Mouse (Mus musculus): ENCODE results near the gene Palld. TPM values are rescaled to one million over a fixed set of nuclear protein-coding genes. Genes with fewer than 3 reads are reported as not detected.
A peak's percentile ranks its signal among the peaks of the same experiment; 100 is the strongest.

Gene Palld
- polyA plus RNA-seq, 1 experiment, result 47.5 TPM

GRCm38 (mm10) chr8:61843776-61844175, 58.7 kb downstream of the Palld start:
- TF ChIP-seq POLR2A (IDR thresholded peaks at IDR 0.05; ENCODE audit: low read depth, low read length) (no peak), CTCF (conservative IDR thresholded peaks at IDR 0.05; ENCODE audit: insufficient read depth, insufficient read length, low read depth, low read length) (no peak)
- no peaks in the 10 kb centered on the region for H3K4me1 ChIP-seq (ENCODE audit: control insufficient read depth, insufficient read depth, low read length)
- no peak overlapping the region for H3K27ac ChIP-seq (ENCODE audit: insufficient read depth, low read depth, low read length)
- no peaks in the 10 kb centered on the region for H3K27me3 ChIP-seq (replicated peaks; ENCODE audit: control insufficient read depth, insufficient read depth, low read length)
- DNase-seq, result no peak
- no peak overlapping the region for H3K4me3 ChIP-seq (ENCODE audit: insufficient read depth, low read depth, low read length)
- H3K36me3 ChIP-seq (ENCODE audit: control insufficient read depth, insufficient read depth, low read length), result no peaks in the 10 kb centered on the region
- 85% methylated on average over 8 of the region's 8 CpGs for whole genome bisulfite sequencing

DNA sequence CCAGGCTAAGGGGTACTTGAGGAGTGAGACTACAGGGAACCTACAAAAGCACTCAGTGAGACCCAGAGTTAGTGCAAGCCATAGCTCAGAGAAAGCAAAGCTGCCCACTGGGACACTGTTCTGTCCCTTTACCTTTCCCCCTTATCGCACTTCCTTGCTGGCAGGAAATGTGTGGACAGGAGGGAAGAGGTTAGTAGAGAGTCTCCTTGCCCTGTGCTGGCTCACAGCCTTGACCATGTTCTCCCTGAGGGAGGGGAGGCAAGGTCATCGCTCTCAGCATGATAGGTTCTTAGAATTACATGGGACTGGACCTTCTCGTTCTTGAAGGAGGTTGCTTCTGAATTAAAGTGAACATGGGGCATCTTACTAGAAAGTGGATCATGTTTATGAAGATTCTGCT, 69.3 kb downstream of the Palld start:
- Histone ChIP-seq H3K4me3 (ENCODE audit: insufficient read depth, low read depth, low read length) (no peak overlapping the region), H3K4me1 (ENCODE audit: control insufficient read depth, insufficient read depth, low read length) (no peaks in the 10 kb centered on the region), H3K27me3 (replicated peaks; ENCODE audit: control insufficient read depth, insufficient read depth, low read length) (no peaks in the 10 kb centered on the region), H3K36me3 (ENCODE audit: control insufficient read depth, insufficient read depth, low read length) (no peaks in the 10 kb centered on the region), H3K27ac (ENCODE audit: insufficient read depth, low read depth, low read length) (no peak overlapping the region)
- WGBS, result 93% methylated on average over 3 of the region's 3 CpGs
- no peak for DNase-seq
- TF ChIP-seq POLR2A (IDR thresholded peaks at IDR 0.05; ENCODE audit: low read depth, low read length) (no peak), CTCF (conservative IDR thresholded peaks at IDR 0.05; ENCODE audit: insufficient read depth, insufficient read length, low read depth, low read length) (no peak)

DNA sequence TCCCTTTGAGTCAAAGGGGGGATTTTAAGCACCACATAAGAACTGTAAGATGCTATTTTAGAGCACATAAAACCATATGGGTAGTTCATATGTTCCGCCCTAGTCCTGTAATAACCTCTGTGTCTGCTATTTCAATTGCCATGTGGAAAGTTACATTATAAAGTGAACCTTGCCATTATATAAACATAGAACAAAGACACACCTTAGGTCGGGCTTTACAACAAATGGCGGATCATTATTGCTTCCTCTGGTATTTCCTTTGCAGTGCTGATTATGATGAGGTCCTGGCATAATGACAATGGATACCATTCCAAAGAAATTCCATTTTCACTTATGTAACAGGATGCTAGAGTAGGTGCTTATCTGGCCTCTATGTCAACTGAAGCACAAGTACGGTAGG, 70.5 kb downstream of the Palld start:
- peak; percentile 17 for DNase-seq
- WGBS, result 72% methylated on average over 4 of the region's 4 CpGs
- TF ChIP-seq CTCF (conservative IDR thresholded peaks at IDR 0.05; ENCODE audit: insufficient read depth, insufficient read length, low read depth, low read length) (no peak), POLR2A (IDR thresholded peaks at IDR 0.05; ENCODE audit: low read depth, low read length) (no peak)

DNA sequence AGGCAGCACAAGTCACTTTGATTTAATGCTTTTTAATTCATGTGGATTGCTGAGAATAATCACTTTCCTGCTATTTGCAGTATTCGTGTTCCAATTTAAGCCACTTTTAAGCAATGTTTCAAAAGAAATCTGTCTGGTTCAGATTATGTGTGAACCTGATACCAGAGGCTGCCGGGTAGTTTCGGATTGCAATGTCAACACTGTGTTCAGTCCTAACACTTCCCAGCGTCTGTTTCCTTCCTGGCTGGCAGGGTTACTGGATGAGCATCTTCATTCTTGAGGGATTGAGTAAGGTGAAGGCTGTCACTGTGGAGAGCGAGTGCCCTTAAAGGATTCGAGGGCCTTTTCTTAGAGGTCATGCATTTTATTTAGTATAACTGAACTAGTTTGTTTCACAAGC, 71.7 kb downstream of the Palld start:
- H3K27ac ChIP-seq (ENCODE audit: insufficient read depth, low read depth, low read length), result no peak overlapping the region
- H3K27me3 ChIP-seq (replicated peaks; ENCODE audit: control insufficient read depth, insufficient read depth, low read length), result no peaks in the 10 kb centered on the region
- 29% methylated on average over 6 of the region's 6 CpGs for WGBS
- no peaks in the 10 kb centered on the region for H3K36me3 ChIP-seq (ENCODE audit: control insufficient read depth, insufficient read depth, low read length)
- H3K4me3 ChIP-seq (ENCODE audit: insufficient read depth, low read depth, low read length), result no peak overlapping the region
- TF ChIP-seq POLR2A (IDR thresholded peaks at IDR 0.05; ENCODE audit: low read depth, low read length) (no peak), CTCF (conservative IDR thresholded peaks at IDR 0.05; ENCODE audit: insufficient read depth, insufficient read length, low read depth, low read length) (no peak)
- no peak for DNase-seq
- no peaks in the 10 kb centered on the region for H3K4me1 ChIP-seq (ENCODE audit: control insufficient read depth, insufficient read depth, low read length)

More for the DNA sequence above, 70.5 kb downstream of the Palld start:
- no peaks in the 10 kb centered on the region for H3K4me1 ChIP-seq (ENCODE audit: control insufficient read depth, insufficient read depth, low read length)
- H3K27me3 ChIP-seq (replicated peaks; ENCODE audit: control insufficient read depth, insufficient read depth, low read length), result no peaks in the 10 kb centered on the region
- no peaks in the 10 kb centered on the region for H3K36me3 ChIP-seq (ENCODE audit: control insufficient read depth, insufficient read depth, low read length)
- no peak overlapping the region for H3K27ac ChIP-seq (ENCODE audit: insufficient read depth, low read depth, low read length)
- no peak overlapping the region for H3K4me3 ChIP-seq (ENCODE audit: insufficient read depth, low read depth, low read length)

DNA sequence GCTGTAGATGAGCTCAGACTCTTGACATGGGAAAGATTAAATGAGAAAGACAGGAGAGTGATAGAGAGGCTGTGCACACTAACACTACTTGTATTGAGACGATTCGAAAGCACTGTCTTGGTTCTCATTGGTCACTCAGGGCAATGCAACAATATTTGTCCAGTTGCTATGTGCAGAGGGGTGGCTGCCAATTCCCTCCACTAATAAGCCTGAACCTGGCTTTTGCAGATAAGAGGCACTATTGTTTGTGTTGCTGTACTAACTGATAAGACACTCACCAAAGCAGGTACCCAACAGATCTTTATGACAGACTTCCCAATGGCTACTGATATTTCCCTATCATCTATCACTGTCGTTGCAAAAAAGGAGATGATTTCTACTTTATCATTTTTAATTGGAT, 77.9 kb downstream of the Palld start:
- DNase-seq, result no peak
- TF ChIP-seq CTCF (conservative IDR thresholded peaks at IDR 0.05; ENCODE audit: insufficient read depth, insufficient read length, low read depth, low read length) (no peak), POLR2A (IDR thresholded peaks at IDR 0.05; ENCODE audit: low read depth, low read length) (no peak)
- Histone ChIP-seq H3K4me1 (ENCODE audit: control insufficient read depth, insufficient read depth, low read length) (no peaks in the 10 kb centered on the region), H3K36me3 (ENCODE audit: control insufficient read depth, insufficient read depth, low read length) (no peaks in the 10 kb centered on the region), H3K27me3 (replicated peaks; ENCODE audit: control insufficient read depth, insufficient read depth, low read length) (no peaks in the 10 kb centered on the region; the same call in 1 of the 2 replicates), H3K4me3 (ENCODE audit: insufficient read depth, low read depth, low read length) (no peak overlapping the region), H3K27ac (ENCODE audit: insufficient read depth, low read depth, low read length) (no peak overlapping the region)
- 85% methylated on average over 3 of the region's 3 CpGs for WGBS

DNA sequence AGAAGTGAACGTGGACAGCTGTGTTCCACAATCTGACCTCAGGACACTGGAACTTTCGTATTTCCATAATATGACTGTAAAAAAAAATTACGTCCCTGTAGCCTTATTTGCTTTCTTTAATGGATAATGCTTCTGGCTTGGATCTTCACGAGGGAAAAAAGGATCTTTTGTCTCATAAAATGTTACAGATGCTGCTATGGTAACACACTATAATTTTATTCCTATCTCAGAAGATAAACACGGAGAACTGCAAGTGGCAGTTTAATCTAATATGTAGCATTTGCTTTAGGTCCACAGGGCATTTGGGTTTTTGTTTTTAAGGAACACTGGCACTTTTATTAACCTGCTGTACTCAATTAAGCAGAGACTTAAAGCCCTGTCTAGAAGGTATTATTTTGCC, 79.3 kb downstream of the Palld start:
- H3K4me3 ChIP-seq (ENCODE audit: insufficient read depth, low read depth, low read length), result no peak overlapping the region
- no peak for TF ChIP-seq CTCF (conservative IDR thresholded peaks at IDR 0.05; ENCODE audit: insufficient read depth, insufficient read length, low read depth, low read length)
- no peak for TF ChIP-seq POLR2A (IDR thresholded peaks at IDR 0.05; ENCODE audit: low read depth, low read length)
- DNase-seq, result no peak
- no peaks in the 10 kb centered on the region for H3K36me3 ChIP-seq (ENCODE audit: control insufficient read depth, insufficient read depth, low read length)
- no peaks in the 10 kb centered on the region; the same call in 1 of the 2 replicates for H3K27me3 ChIP-seq (replicated peaks; ENCODE audit: control insufficient read depth, insufficient read depth, low read length)
- no peaks in the 10 kb centered on the region for H3K4me1 ChIP-seq (ENCODE audit: control insufficient read depth, insufficient read depth, low read length)
- H3K27ac ChIP-seq (ENCODE audit: insufficient read depth, low read depth, low read length), result no peak overlapping the region
- 48% methylated on average over 5 of the region's 5 CpGs for WGBS

DNA sequence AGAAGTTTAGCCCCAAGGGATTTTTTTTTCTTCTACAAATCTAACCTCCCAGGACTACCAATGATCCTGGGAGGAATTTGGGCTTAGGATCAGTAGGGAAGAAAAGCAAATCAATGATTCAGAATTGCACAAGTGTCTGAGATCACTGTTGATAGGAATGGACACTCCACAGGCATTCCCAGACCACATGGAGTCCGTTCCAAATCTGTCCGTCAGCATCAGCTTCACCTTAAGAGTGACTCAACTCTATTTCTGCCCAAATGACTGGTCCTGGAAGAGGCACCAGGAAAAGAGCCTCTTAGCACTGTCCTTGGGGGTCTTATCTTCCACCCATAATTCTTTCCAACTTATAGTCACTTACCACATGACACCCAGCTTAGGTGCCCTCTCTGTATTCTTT, 98.7 kb downstream of the Palld start:
- WGBS, result 100% methylated on average over 2 of the region's 2 CpGs
- H3K27me3 ChIP-seq (replicated peaks; ENCODE audit: control insufficient read depth, insufficient read depth, low read length), result no peaks in the 10 kb centered on the region
- TF ChIP-seq CTCF (conservative IDR thresholded peaks at IDR 0.05; ENCODE audit: insufficient read depth, insufficient read length, low read depth, low read length) (no peak), POLR2A (IDR thresholded peaks at IDR 0.05; ENCODE audit: low read depth, low read length) (no peak)
- no peaks in the 10 kb centered on the region for H3K36me3 ChIP-seq (ENCODE audit: control insufficient read depth, insufficient read depth, low read length)
- no peak overlapping the region for H3K4me3 ChIP-seq (ENCODE audit: insufficient read depth, low read depth, low read length)
- no peaks in the 10 kb centered on the region for H3K4me1 ChIP-seq (ENCODE audit: control insufficient read depth, insufficient read depth, low read length)
- DNase-seq, result no peak
- H3K27ac ChIP-seq (ENCODE audit: insufficient read depth, low read depth, low read length), result no peak overlapping the region

DNA sequence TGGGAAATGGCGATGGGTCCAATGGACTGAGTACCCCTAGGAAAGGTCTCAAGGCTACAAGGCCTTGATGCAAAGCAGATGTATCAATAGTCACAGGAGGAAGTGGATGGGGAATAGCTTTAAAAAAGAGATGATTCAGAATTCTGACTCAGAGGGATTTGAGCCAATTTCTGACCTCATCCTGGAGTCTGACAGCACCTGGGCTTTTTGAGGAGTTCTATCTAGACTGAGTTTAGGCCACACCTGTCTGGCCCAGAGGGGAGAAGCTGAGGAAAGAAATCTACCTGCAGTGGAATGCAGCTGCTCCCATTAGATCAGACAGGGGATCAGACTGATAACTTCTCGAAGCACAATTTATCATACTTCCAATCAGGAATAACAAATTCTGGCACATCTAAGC, 99.7 kb downstream of the Palld start:
- Histone ChIP-seq H3K4me3 (ENCODE audit: insufficient read depth, low read depth, low read length) (no peak overlapping the region), H3K4me1 (ENCODE audit: control insufficient read depth, insufficient read depth, low read length) (no peaks in the 10 kb centered on the region), H3K27ac (ENCODE audit: insufficient read depth, low read depth, low read length) (no peak overlapping the region), H3K36me3 (ENCODE audit: control insufficient read depth, insufficient read depth, low read length) (no peaks in the 10 kb centered on the region), H3K27me3 (replicated peaks; ENCODE audit: control insufficient read depth, insufficient read depth, low read length) (no peaks in the 10 kb centered on the region)
- DNase-seq, result no peak
- no peak for TF ChIP-seq CTCF (conservative IDR thresholded peaks at IDR 0.05; ENCODE audit: insufficient read depth, insufficient read length, low read depth, low read length)
- WGBS, result 85% methylated on average over 2 of the region's 2 CpGs

Data from kidney, adult 2 months (tissue).